Mouse (Mus musculus) heart, postnatal 4 days (tissue): ENCODE data around the gene Tmem165. TPM values are rescaled to one million over a fixed set of nuclear protein-coding genes. Genes with fewer than 3 reads are reported as not detected.
A peak's percentile ranks its signal among the peaks of the same experiment; 100 is the strongest.

Experiments used
- DNase-seq: peaks from one replicate; pipeline ENCODE4 v3.0.0; 2021
- total RNA-seq, 2 experiments: library from RNA; stranded (reverse); gene quantifications; 2 replicates each; pipeline ENCODE4 v1.2.3; 2021

The Tmem165 gene
- total RNA-seq, 2 experiments from 2014 or later, result 49.4 to 50.4 TPM

DNA sequence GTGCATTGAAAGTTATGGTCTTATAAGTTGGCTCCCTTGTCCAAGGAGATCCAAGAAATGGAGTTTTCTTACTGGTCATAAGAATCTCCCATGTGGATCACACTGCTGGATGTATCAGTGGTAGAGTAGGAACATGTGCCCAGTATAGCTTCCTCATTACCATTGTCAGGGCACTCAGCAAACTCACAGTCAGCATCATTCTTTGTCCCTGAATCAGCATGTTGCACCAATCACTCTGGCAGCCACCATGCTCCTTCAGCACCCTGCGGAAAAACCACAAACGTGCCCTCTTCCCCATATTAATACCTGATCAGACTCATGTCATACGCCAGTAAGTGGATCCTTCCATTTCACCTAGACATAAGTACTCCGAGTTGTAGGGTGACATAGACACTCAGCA lies 8.6 kb upstream of the Tmem165 start:
- DNase-seq, result no peak

DNA sequence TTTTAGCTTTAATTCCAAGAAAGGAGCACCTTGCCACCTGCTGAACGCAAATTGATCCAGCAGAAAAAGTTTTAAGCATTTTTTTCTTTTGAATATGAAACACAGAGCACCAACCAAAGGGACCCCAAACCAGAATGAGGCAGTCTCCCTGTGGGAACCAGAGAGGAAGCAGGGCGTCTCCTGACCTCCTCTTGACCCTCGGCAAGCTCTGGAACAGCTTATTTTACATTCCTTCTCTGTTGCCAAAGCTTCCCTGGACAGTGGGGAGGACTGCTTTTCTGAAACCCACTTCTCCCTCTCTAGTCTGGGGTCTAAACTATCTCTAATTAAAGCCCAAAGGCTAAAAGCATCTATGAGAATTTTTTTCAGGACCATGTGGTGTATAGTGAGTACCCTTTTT lies 7.3 kb upstream of the Tmem165 start:
- peak; percentile 23 for DNase-seq

DNA sequence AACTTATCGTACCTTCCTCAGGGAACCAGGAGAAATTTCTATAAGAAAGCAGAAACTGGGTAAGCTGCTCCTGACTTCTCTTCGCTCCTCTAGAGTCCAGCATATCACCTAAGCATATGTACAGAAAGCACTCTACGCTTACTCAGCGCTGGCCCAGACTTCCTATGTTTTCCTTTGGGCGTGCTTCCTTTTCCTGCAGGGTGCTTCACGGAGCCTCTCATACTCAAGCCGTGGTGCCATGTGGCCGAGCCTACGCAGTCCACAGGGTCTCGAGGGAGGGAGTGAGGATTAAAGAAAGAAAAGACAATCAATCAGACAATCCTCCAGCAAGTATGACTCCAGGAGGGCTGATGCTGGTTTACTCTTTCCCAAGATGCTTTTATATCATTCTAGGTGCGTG lies 6.8 kb upstream of the Tmem165 start:
- no peak for DNase-seq

DNA sequence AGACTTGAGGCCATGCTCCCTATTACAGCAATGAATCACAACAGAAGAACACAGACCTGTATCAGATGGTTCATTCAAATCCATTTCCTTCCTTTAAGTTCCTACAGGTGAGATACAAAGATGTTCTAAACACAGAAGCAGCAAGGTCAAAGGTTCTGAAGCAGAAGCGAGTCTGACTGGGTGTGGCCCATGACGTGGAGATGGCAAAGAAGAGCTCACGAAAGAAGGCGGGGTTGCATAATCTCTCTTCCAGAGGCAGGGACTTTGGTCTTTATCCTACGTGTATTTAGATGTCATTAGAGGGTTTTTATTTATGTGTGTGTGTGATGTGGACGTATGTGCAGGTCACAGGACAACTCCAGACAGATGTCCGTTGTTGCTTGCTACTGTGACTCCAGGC lies 6.0 kb upstream of the Tmem165 start:
- DNase-seq, result no peak

DNA sequence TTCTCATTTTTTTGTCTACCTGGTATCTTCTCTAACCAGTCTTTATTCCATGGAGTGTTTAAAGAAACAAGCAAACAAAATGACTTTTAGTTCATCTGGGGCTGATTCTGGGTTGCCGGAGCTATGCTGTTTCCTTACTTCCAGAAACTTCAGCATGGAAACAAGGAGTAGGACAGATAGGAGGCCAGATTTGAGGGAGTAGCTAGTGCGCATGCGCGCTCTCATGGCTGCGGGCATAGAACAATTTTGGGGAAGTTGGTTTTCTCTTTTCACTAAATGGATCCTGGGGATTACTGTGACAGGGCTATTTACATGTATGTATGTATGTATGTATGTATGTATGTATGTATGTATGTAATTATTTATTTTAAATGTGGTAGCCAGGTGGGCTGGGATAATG lies 4.5 kb upstream of the Tmem165 start:
- no peak for DNase-seq

DNA sequence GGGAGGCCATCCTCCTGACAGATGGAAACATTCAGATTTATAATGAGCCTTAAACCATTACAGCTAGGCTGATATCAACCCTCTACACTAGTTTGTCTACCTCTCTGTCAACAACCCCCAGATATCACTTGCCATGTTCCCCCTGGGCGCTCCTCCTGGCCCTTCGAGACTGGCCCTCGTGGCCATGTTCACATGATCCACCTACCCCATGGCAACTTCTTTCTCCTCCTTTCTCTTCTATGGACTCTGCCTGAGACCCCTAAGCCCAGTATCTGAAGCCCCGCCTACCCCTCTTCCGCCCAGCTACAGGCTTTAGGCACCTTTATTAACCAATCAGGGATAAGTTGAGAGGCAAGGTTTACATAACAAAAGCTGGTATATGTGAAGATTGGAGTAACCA lies 3.9 kb upstream of the Tmem165 start:
- DNase-seq, result no peak

DNA sequence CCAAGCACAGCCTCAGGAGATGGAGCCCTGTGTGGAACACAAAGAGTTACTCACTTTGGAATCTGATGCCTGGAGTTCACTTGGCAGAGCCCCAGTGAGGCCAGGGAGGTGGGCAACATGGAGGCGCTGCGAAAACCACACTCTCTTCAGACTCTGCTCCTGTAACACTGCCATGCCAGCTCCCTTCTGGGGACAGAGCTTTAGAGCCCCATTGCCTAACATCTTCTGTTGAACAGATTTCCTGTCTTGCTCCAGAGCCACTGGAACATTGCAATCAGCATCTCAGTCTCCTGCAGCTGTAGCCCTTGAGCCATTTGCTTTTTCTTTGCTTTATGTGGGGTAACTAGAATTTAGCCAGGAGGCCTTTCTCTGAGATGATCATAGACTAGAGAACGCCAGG lies 1.4 kb upstream of the Tmem165 start:
- no peak for DNase-seq

DNA sequence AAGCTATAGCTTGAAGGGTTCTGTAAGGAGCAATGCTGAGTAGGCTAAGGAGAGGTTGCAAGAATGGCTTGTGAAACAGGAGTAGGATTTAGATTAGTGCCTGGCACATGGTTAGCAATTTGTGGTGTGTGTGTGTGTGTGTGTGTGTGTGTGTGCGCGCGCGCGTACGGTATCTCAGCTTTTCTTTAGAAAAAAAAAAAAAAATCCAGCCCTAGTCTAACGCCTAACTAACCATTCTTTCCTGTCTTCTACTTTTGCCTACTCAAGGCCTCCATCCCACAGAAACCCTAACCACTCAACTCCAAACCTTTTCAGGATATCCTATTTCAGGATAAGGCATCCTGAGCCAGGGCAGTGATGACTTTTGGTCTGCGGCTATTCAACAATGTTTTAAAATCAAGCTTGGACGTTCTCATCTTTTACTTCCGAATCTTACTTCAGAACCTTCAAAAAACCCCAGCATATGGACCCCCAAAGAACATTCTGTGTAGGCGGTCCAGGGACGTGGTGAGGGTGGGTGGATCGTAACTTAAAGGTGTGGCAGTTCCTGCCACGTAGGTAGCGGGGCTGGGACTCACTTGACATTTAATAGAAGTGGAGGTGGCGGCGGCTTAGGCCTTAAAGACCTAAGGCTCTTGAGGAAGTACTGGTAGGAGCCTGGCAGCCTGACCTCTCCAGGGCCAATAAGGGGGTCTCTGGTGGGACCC lies 484 bp upstream of the Tmem165 start:
- no peak for DNase-seq

DNA sequence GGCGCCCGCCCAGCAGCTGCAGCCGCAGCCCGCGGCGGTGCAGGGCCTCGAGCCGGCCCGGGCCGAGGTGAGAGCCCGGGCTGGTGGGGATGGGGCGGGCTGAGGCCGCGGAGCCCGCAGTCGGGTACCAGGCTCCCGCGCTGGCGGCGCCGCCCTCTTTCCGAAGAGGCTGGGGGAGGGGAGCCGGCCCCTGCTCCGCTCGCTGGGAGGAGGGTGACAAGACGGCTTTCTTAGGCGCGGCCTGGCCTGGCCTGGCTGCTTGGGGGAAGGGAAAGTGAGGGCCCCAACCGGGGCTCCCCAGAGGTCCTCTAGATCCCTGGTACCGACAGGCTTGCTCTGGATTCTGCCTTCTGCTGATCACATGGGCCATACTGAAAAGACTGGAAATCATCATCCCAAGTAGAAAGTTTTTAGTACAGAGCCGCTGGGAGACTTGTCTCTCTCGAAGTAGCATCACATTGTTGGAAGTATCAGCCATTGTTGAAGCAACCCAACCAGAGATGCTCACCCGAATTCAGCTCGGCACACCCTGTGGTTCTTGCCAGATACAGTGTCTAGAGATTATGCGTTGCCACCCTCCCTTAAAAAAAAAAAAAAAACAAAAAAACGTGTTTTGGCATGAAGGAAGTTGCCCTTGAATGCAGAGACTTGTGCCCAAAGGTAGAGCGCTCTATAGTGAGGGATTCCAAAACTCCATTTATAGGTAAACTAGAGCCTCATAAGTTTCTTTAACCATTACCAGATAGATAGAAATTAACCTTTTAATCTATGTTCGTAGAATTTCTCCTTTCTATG lies 803 bp downstream of the Tmem165 start:
- peak; percentile 79 for DNase-seq

DNA sequence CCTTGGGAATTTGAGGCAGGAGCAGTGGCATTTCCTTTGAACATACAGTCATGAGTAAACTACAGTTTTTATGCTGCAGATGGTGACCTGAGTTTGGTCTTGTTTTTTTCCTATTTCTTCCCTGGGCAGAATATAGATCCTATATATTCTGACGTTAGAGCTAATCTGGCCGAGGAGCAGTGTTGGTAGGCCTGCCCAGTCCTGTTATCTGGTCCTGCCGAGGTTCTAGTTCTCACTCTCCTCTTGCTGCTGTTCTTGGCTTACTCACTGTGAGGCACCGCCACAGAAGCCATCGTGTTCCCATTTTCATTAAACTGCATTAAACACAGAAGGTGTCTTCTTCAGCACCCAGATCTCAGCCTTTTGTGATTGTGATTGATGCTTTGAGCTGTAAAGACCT lies 4.2 kb downstream of the Tmem165 start:
- DNase-seq, result no peak

DNA sequence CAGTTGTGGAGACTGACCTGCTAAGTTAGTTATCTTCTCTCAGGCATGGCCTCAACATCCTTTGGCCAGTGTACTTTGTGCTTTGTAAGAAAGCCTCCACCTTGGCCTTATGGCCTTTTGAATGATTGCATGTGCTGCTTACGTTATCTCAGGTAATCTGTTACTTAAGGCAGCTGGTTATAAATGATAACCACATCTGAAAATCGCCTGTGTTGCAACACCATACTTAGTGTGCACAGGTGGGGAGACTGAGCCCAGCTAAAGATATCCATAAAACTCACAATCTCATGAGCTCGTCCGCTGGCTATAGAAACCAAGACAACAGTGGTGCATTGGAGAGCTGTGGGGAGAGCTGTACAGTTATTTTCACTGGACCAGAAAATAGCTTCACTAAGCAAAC lies 6.9 kb downstream of the Tmem165 start:
- no peak for DNase-seq

DNA sequence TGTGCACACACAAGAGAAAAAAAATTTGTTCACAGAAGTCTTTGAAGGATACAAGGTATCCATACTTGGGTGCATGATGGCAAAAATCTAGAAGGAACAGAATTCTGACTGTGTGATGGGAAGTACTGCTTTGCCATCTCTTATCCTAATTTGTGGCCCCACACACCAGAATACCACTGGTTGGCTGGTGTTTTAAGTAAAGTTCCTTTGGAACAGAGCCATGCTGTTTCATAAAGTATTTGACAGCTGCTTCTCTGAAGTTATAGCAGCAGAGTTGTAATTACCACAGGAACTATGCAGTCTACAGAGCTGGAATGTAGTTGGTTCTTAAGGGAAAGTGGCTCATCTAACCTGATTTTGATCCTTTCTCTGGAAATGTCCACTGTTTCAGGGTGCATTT lies 9.4 kb downstream of the Tmem165 start:
- DNase-seq, result no peak

DNA sequence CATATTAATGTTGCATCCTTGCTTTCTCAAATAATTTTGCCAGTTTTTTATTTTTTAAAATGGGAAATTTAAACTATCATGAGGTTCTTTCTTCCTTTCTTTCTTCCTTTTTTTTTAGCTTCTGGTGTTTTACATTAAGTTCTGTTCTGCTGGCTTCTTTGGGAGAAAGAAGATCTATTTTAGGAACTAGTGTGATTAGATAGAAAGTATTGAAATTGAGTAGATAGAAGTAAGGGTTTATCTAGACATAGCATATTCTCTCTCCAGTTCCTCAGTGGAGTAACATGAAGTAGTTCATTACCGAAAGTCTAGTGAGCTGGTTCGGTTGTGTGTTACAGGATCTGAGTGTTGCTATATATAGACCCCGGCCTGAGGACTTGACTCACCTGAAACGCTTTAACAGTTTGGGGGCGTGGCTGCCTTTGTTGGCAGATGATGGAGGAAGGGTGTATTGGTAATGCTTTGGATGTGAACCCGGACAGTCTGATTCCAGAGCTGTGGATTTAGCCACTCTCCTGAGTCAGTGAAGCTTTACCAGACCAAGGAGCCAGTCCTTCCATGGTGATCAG lies 10.8 kb downstream of the Tmem165 start:
- no peak for DNase-seq

DNA sequence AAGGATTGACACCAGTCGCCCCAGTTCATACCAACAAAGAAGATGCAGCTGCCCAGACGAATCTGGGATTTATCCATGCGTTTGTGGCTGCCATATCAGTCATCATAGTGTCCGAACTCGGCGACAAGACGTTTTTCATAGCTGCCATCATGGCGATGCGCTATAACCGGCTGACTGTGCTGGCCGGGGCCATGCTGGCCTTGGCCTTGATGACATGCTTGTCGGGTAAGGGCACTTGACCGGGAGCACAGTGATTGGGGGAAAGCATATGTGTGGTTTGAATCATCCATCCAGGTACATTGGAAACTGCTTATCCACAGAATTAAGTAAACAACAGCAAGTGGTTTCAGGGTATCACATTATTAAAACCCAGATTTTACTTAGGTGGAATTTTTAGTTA lies 15.7 kb downstream of the Tmem165 start:
- DNase-seq, result no peak

DNA sequence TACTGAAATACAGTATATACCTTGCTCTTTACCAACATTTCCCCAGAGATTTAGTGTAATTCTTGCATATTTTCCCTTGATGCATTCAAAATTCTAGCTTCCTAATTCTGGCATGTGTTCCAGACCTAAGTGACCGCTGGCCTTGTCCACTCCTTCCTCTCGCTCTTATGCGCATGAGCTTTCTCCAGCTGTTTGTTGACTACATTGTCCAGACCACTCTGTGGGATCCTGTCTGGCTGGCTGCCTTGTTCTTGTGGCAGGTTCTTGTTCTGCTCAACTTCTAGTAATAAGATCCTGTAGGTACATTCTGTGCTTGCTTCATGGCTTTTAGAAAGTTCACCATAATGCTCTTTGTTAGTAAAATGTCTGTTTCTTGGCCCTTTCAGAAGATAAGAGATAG lies 19.5 kb downstream of the Tmem165 start:
- DNase-seq, result peak; percentile 41

DNA sequence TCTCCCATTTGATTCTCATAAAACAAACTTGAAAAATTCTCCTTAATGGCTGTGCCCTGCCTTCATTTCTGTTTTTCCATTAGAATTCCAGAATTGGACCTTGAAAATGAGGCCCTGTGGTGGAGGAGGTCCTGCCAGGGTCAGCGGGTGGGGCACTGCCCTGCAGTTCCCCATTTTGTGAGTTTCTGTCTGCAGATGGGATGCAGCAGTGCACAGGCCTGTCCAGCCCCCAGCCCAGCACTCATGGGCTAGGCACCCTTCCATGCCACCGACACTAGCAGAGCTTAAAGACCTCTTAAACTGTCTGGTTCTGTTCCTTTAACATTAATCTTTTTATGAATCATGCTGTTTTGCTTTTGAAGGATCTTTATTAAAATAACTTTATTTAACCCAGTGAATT lies 22.2 kb downstream of the Tmem165 start:
- no peak for DNase-seq

DNA sequence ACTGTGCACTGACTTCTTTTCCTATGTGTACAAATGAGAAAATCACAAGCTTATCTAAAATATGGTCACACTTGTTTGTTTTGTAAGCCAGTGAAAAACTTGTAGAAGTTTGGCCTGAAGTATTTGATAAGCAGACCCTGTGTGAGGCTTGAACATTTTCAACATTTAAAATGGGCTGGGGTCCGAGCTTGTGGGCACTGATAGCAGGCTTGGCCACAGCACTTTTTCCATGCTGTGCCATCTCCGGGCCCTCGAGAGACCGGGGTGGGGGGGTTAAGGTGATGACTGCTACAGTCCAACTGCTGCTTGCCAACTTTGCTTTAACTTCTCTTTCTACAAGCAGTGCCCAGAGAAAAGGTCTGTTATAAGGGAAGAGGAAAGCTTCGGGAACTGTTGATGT lies 24.4 kb downstream of the Tmem165 start:
- no peak for DNase-seq

DNA sequence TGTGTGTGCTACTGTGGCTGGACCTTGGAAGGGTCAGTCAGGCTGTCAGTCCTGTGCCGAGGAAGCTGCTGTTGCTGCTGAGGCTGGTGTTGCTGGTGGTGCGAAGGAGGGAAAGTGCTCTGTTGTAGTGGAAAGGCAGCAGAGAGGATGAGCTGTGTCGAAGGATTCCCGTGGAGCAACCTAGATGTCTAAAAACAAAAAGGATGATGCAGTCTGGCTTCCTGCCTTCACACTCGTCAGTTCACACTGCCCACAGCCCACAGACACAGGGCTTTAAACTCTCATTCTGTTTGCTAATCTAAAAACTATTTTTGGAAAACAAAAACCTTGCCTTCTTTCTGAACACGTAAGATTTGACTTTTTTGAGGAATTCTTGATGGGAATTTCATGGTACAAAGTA lies 33.0 kb downstream of the Tmem165 start:
- DNase-seq, result no peak

DNA sequence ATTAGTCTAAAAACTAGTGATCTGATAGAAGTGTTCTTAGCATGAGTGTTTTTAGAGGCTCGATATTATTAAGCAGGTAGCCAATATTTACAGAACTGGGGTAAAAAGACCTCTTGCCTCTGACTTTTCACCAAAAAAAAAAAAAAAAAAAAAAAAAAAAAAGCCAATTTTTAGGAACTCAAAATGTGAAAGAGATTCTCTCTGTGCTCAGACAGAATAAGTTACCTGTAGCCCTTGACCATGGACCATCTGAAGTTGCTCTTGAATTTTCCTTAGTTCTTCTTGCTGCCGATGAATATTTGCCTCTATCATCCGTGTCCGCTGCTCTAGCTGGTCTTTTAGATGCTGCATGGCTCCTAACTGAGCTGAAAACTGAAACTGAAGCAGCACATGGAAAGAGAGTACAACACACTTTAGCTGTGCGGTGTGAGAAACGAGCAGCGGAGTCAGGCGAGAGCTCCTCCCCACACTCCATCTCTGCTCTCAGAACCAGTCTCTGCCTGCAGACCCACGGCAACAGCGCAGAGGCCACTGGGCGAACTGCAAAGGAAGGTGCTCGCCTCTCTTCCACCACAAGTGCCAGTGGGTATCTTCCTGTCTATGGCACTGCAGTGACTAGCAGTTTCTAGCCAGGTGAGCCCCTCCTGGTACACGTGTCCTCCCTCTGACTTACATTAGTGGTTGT lies 47.6 kb downstream of the Tmem165 start:
- no peak for DNase-seq

DNA sequence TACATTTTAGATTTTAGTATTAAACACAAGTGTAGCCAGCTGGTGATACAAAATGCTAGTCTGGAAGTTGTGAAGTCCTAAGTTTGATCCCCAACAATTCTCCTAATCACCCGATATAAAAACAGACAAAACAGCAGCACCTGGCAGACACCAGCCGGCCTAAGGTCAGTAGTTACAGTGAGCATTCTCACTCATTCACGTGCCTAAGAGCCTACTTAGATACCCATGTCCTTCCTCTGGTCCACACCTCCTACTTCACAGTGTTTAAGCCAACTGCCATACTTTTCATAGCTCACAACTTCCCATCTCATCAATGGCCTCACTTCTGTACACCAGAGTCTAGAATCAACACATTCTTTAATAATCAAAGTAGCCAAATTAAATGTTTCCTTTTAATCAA lies 59.6 kb downstream of the Tmem165 start:
- DNase-seq, result no peak

DNA sequence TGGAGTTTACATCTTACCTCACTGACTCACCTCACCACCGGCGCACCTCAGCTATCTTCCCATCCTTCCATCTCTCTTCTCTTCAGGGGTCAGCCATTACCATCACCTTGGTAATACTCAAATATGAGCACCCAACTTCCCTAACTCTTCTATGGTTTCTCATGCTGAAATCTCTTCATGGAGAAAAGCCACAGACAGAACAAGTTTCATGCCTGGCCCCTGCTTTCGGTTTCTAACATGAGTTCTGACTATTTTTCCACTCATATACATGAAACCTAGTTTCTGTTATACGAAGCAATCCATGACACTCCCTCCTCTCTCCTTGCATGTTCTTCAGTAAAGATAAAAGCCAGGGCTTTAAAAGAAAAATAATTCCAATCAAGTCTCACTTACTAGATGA lies 60.2 kb downstream of the Tmem165 start:
- no peak for DNase-seq

DNA sequence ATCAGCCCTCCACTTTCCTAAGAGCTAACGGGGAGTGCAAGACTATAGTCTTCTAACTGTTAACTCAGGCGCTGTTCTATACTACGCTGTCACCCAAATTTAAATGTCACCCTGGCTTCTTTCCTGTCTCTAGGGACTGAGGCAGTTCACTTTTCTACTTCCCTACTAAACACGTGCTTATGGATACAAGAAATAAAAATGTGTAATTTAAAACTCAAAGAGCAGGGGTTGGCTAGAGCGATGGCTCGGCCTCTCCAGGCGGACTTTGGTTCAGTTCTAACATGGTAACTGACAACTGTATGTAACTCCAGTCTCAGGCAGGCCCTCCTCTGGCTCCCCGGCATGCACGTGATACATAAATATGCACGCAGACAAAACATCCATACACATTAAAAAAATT lies 60.8 kb downstream of the Tmem165 start:
- no peak for DNase-seq

DNA sequence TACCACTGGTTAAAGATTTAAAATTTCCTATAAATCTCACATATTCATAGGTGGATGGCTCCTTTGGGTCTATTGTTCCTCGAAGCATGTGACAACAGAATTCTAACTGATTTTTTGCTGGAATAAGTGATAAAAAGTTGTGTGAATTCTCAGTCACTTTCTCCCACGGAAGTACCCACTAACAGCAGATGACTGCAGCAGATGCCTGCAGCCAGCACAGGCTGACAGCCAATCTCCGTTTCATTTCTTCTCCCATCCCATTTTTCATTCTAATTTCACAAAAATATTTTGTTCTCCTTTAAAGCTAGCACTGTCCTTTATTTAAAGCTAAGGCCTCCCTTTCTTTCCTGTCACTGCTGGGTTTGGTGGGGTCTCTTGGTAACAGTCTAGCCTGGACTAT lies 61.7 kb downstream of the Tmem165 start:
- no peak for DNase-seq
